Mouse (Mus musculus): Measurements from ENCODE around the gene Cdr2l. TPM values are rescaled to one million over a fixed set of nuclear protein-coding genes. Genes with fewer than 3 reads are reported as not detected.

Cdr2l gene
- 8.2 and 11.3 TPM in 2 replicates for polyA plus RNA-seq (2016; fragmentation: Nextera tagmentation; extraction: Ambion mirVana)

- peaks cover 39% of the 10 kb centered on the region for H3K27me3 ChIP-seq (ENCODE audit: insufficient read depth, poor library complexity, severe bottlenecking)
- H3K4me1 ChIP-seq = peaks cover 43% of the 10 kb centered on the region
- no peaks in the 10 kb centered on the region for H3K36me3 ChIP-seq
- under 1% methylated on average over 67 of the region's 76 CpGs for whole genome bisulfite sequencing
- peak within 1 kb of the TSS; percentile 88 for H3K27ac ChIP-seq
- H3K9me3 ChIP-seq = 0 out of 2 replicates have a peak, but pooled peaks cover 4% of the 10 kb centered on the region
- H3K4me3 ChIP-seq = peak within 1 kb of the TSS; percentile 74
- DNase-seq (ENCODE audit: low spot score) = peak; percentile 93
Observed at GRCm38 (mm10) chr11:115381743-115382539, at the start of gene Cdr2l. Cdr2l (plus strand) TSS chr11:115381916.

DNA sequence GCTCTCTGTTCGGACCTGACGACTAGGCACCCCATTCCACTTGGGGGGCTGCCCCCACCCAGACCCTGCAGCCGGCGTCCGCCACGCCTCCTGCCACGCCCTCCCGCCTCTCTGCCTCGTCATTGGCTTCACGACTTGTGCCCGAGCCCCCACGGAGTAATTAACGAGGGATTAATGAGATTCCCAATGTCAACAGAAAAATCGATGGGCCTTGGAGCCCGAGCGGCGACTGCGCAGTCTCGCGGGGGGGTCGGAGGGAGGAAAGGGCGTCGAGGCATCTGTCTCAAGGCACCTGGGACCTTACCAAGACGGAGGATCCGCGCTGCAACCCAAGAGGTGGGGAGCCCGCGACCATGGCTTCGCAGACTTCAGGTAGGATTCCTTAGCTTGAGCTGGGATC is 47.2 kb upstream of the Cdr2l start, which contains the start of gene Otop3:
Otop3 (plus strand) TSS at position 201 of the 400 bp plus-strand sequence.
- H3K9me3 ChIP-seq = no peaks in the 10 kb centered on the region
- no peaks in the 10 kb centered on the region for H3K36me3 ChIP-seq
- peak within 1 kb of the TSS; percentile 29; the same call in 1 of the 2 replicates for H3K4me3 ChIP-seq
- WGBS = 3% methylated on average over 29 of the region's 29 CpGs
- no peak for DNase-seq (ENCODE audit: low spot score)
- H3K27me3 ChIP-seq (ENCODE audit: insufficient read depth, poor library complexity, severe bottlenecking) = peaks cover 97% of the 10 kb centered on the region
- H3K27ac ChIP-seq = no peak within 1 kb of the TSS
- H3K4me1 ChIP-seq = peaks cover 7% of the 10 kb centered on the region; the same call in 1 of the 2 replicates

- no peaks in the 10 kb centered on the region for H3K9me3 ChIP-seq
- 55% methylated on average over 12 of the region's 12 CpGs for WGBS
Observed at GRCm38 (mm10) chr11:115335223-115335622, 46.5 kb upstream of the Cdr2l start.

GRCm38 (mm10) chr11:115336115-115336514 is 45.6 kb upstream of the Cdr2l start:
- WGBS = 14% methylated on average over 6 of the region's 6 CpGs
- Histone ChIP-seq H3K4me3 (no peak overlapping the region), H3K9me3 (no peaks in the 10 kb centered on the region), H3K27ac (no peak overlapping the region), H3K36me3 (no peaks in the 10 kb centered on the region), H3K27me3 (ENCODE audit: insufficient read depth, poor library complexity, severe bottlenecking) (peaks cover 98% of the 10 kb centered on the region), H3K4me1 (peaks cover 7% of the 10 kb centered on the region; the same call in 1 of the 2 replicates)
- DNase-seq (ENCODE audit: low spot score) = no peak

More at GRCm38 (mm10) chr11:115335223-115335622, 46.5 kb upstream of the Cdr2l start:
- Histone ChIP-seq H3K27ac (no peak overlapping the region), H3K4me1 (peaks cover 7% of the 10 kb centered on the region; the same call in 1 of the 2 replicates), H3K27me3 (ENCODE audit: insufficient read depth, poor library complexity, severe bottlenecking) (peaks cover 97% of the 10 kb centered on the region), H3K4me3 (no peak overlapping the region), H3K36me3 (no peaks in the 10 kb centered on the region)
- no peak for DNase-seq (ENCODE audit: low spot score)

DNA sequence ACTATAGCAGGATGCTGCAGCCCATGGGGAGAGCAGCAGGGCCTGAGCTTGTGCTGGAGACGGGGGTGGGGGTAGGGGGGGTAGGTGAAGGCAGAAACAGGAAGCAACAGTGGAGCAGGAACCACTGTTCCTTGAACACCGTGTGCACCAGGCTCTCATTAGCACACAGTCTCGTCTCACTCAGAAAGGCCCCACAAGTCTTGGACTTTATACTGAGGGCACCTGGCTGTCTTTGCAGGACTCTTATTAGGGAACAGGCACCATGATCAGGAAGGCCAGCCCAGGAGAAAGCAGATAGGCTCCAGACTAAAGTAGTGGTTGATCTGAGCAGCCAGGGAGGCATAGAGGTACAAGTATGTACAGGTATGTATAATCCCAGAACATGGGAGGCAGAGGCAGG is 44.4 kb upstream of the Cdr2l start:
- Histone ChIP-seq H3K9me3 (no peaks in the 10 kb centered on the region), H3K27ac (no peak overlapping the region), H3K4me1 (peaks cover 7% of the 10 kb centered on the region; the same call in 1 of the 2 replicates), H3K27me3 (ENCODE audit: insufficient read depth, poor library complexity, severe bottlenecking) (peaks cover 98% of the 10 kb centered on the region), H3K36me3 (no peaks in the 10 kb centered on the region), H3K4me3 (no peak overlapping the region)
- no peak for DNase-seq (ENCODE audit: low spot score)
- WGBS = 52% methylated on average over 3 of the region's 3 CpGs

GRCm38 (mm10) chr11:115337826-115338225 is 43.9 kb upstream of the Cdr2l start:
- Histone ChIP-seq H3K4me1 (peaks cover 7% of the 10 kb centered on the region; the same call in 1 of the 2 replicates), H3K4me3 (no peak overlapping the region), H3K9me3 (no peaks in the 10 kb centered on the region), H3K27me3 (ENCODE audit: insufficient read depth, poor library complexity, severe bottlenecking) (peaks cover 97% of the 10 kb centered on the region), H3K36me3 (no peaks in the 10 kb centered on the region), H3K27ac (no peak overlapping the region)
- WGBS = 67% methylated on average over 1 of the region's 1 CpGs
- no peak for DNase-seq (ENCODE audit: low spot score)

GRCm38 (mm10) chr11:115341246-115341645 is 40.5 kb upstream of the Cdr2l start:
- Histone ChIP-seq H3K4me1 (peaks cover 17% of the 10 kb centered on the region), H3K36me3 (no peaks in the 10 kb centered on the region), H3K27ac (no peak overlapping the region), H3K9me3 (no peaks in the 10 kb centered on the region), H3K27me3 (ENCODE audit: insufficient read depth, poor library complexity, severe bottlenecking) (peaks cover 95% of the 10 kb centered on the region), H3K4me3 (no peak overlapping the region)
- DNase-seq (ENCODE audit: low spot score) = no peak
- WGBS = 67% methylated on average over 2 of the region's 2 CpGs

DNA sequence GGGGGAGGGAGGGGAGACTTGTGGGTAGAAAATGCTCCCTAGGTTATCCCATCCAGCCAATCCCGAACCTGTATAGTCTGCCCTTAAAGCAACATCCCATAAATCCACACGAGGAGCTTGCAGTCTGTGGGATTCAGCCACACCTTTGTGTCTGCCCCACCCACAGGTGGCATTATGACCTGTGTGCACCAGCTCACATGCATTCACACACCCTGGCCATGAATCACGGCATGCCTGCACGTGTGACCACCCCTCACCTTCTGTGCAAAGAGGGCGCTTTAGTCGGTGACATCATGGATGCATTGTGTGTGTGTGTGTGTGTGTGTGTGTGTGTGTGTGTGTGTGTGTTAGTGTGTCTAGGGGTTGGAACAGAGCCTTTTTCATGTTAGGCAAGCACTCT is 39.9 kb upstream of the Cdr2l start:
- WGBS = 74% methylated on average over 6 of the region's 6 CpGs

DNA sequence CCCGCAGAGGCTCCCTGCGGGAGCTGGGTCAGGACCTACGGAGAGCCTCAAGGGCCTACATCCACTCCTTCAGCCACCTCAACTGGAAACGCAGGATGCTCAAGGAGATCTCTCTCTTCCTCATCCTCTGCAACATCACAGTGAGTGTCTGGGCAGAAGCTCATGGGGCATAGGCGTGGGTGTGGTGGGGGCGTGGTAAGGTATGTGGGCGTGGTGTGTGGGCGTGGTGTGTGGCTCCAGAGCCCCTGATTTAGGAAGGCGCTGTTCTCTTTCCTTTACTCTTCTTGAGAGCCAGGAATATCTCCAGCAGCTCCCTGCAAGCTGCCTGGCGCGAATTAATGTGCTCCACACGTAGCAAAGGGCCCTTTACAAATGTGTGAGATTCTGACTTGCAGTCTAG is 36.7 kb upstream of the Cdr2l start:
- DNase-seq (ENCODE audit: low spot score) = no peak

More for the DNA sequence above, 39.9 kb upstream of the Cdr2l start:
- no peak for DNase-seq (ENCODE audit: low spot score)
- Histone ChIP-seq H3K9me3 (no peaks in the 10 kb centered on the region), H3K4me3 (no peak overlapping the region), H3K4me1 (peaks cover 17% of the 10 kb centered on the region), H3K36me3 (no peaks in the 10 kb centered on the region), H3K27me3 (ENCODE audit: insufficient read depth, poor library complexity, severe bottlenecking) (peaks cover 95% of the 10 kb centered on the region), H3K27ac (no peak overlapping the region)

GRCm38 (mm10) chr11:115345515-115345914 is 36.2 kb upstream of the Cdr2l start:
- Histone ChIP-seq H3K36me3 (no peaks in the 10 kb centered on the region), H3K9me3 (no peaks in the 10 kb centered on the region), H3K4me3 (no peak overlapping the region), H3K27ac (no peak overlapping the region), H3K4me1 (peaks cover 39% of the 10 kb centered on the region), H3K27me3 (ENCODE audit: insufficient read depth, poor library complexity, severe bottlenecking) (peaks cover 97% of the 10 kb centered on the region)
- no peak for DNase-seq (ENCODE audit: low spot score)
- 30% methylated on average over 7 of the region's 7 CpGs for WGBS

More for the DNA sequence above, 36.7 kb upstream of the Cdr2l start:
- Histone ChIP-seq H3K27ac (no peak overlapping the region), H3K4me1 (peaks cover 38% of the 10 kb centered on the region), H3K4me3 (no peak overlapping the region), H3K36me3 (no peaks in the 10 kb centered on the region), H3K27me3 (ENCODE audit: insufficient read depth, poor library complexity, severe bottlenecking) (peaks cover 97% of the 10 kb centered on the region), H3K9me3 (no peaks in the 10 kb centered on the region)
- WGBS = 7% methylated on average over 12 of the region's 12 CpGs

DNA sequence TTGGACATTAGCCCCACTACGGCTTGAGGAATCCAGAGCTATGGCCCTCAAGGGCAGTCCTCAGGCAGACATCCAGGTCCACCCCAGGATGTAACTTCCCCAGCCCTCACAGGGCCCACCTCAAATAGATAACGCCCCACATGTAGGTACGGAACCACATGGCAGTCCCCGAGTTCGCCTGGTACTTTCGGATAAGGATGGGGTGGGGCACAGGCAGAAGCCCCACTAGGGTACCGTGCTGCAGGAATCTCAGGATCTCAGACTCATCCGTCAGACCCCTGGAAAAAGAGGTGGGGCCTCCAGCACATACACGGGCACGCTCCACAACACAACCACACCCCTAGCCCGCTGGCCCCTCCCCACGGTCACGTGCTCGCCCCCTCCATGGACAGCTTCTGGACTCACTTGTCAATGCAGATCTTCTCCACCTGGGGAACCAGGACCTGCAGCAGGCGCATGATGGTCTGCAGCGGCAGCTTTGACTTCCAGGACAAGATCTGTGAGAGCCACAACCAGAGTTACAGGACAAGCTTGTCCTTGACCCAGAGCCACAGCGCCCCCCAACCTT is 33.0 kb upstream of the Cdr2l start:
- Histone ChIP-seq H3K27me3 (ENCODE audit: insufficient read depth, poor library complexity, severe bottlenecking) (peaks cover 89% of the 10 kb centered on the region), H3K4me3 (no peak overlapping the region), H3K4me1 (peaks cover 39% of the 10 kb centered on the region), H3K9me3 (no peaks in the 10 kb centered on the region), H3K27ac (no peak overlapping the region), H3K36me3 (no peaks in the 10 kb centered on the region; the same call in 1 of the 2 replicates)
- 37% methylated on average over 17 of the region's 17 CpGs for WGBS
- DNase-seq (ENCODE audit: low spot score) = no peak

- Histone ChIP-seq H3K9me3 (no peaks in the 10 kb centered on the region), H3K27me3 (ENCODE audit: insufficient read depth, poor library complexity, severe bottlenecking) (peaks cover 86% of the 10 kb centered on the region), H3K4me1 (peaks cover 34% of the 10 kb centered on the region), H3K4me3 (no peak overlapping the region), H3K36me3 (no peaks in the 10 kb centered on the region; the same call in 1 of the 2 replicates), H3K27ac (no peak overlapping the region)
- WGBS = 36% methylated on average over 4 of the region's 4 CpGs
- DNase-seq (ENCODE audit: low spot score) = no peak
Observed at GRCm38 (mm10) chr11:115349976-115350375, 31.7 kb upstream of the Cdr2l start.

DNA sequence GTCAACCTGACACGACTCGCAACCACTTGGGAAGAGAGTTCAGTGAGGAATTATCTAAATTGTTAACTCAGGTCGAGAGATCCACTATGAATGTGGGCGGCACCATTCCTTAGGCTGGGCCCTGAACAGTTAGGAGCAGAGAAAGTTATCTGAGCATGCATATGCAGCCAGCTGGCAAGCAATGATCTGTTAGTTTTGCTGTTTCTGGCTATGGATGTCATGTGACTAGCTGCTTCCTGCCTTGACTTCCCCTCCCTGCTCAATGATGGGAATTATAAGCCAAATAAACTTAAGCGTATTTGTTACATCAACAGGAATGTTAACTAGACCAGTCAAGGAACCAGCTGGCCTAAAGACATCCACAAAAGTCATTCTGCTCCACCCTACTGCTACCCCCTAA is 28.3 kb upstream of the Cdr2l start:
- Histone ChIP-seq H3K9me3 (no peaks in the 10 kb centered on the region), H3K4me3 (no peak overlapping the region), H3K27me3 (ENCODE audit: insufficient read depth, poor library complexity, severe bottlenecking) (peaks cover 83% of the 10 kb centered on the region), H3K4me1 (0 out of 2 replicates have a peak, but pooled peaks cover 13% of the 10 kb centered on the region), H3K27ac (no peak overlapping the region), H3K36me3 (no peaks in the 10 kb centered on the region; the same call in 1 of the 2 replicates)
- no peak for DNase-seq (ENCODE audit: low spot score)
- 83% methylated on average over 5 of the region's 5 CpGs for WGBS
